Mouse (Mus musculus): Measurements from ENCODE around the gene 4933428G20Rik. TPM values are rescaled to one million over a fixed set of nuclear protein-coding genes. Genes with fewer than 3 reads are reported as not detected.

Gene 4933428G20Rik
- polyA plus RNA-seq, 1 experiment, result not detected

GRCm38 (mm10) chr11:97532950-97533582, 32.9 kb upstream of the 4933428G20Rik start:
- no peak for DNase-seq (ENCODE audit: low spot score)

- DNase-seq (ENCODE audit: low spot score), result no peak
These were observed 32.2 kb upstream of the 4933428G20Rik start for GRCm38 (mm10) chr11:97532354-97532753.

GRCm38 (mm10) chr11:97531381-97532260, 31.5 kb upstream of the 4933428G20Rik start:
- DNase-seq (ENCODE audit: low spot score), result peak; percentile 80

- no peak for DNase-seq (ENCODE audit: low spot score)
These were observed 30.8 kb upstream of the 4933428G20Rik start for GRCm38 (mm10) chr11:97530961-97531360.

GRCm38 (mm10) chr11:97530069-97530468, 29.9 kb upstream of the 4933428G20Rik start:
- DNase-seq (ENCODE audit: low spot score), result no peak

- DNase-seq (ENCODE audit: low spot score), result no peak
These were observed 28.2 kb upstream of the 4933428G20Rik start for GRCm38 (mm10) chr11:97528282-97528808.

GRCm38 (mm10) chr11:97525313-97525712, 25.2 kb upstream of the 4933428G20Rik start:
- no peak for DNase-seq (ENCODE audit: low spot score)

GRCm38 (mm10) chr11:97524306-97524705, 24.2 kb upstream of the 4933428G20Rik start:
- DNase-seq (ENCODE audit: low spot score), result no peak

- no peak for DNase-seq (ENCODE audit: low spot score)
These were observed 23.7 kb upstream of the 4933428G20Rik start for GRCm38 (mm10) chr11:97523827-97524261.

- no peak for DNase-seq (ENCODE audit: low spot score)
These were observed 23.0 kb upstream of the 4933428G20Rik start for GRCm38 (mm10) chr11:97523107-97523506.

GRCm38 (mm10) chr11:97521741-97522474, 21.8 kb upstream of the 4933428G20Rik start:
- no peak for DNase-seq (ENCODE audit: low spot score)

- DNase-seq (ENCODE audit: low spot score), result no peak
These were observed 20.4 kb upstream of the 4933428G20Rik start for GRCm38 (mm10) chr11:97520541-97520940.

GRCm38 (mm10) chr11:97513066-97513465, 12.9 kb upstream of the 4933428G20Rik start:
- no peak for DNase-seq (ENCODE audit: low spot score)

GRCm38 (mm10) chr11:97512511-97512910, 12.4 kb upstream of the 4933428G20Rik start:
- DNase-seq (ENCODE audit: low spot score), result no peak

- DNase-seq (ENCODE audit: low spot score), result no peak
These were observed 11.7 kb upstream of the 4933428G20Rik start for GRCm38 (mm10) chr11:97511661-97512369.

- DNase-seq (ENCODE audit: low spot score), result no peak
These were observed 11.0 kb upstream of the 4933428G20Rik start for GRCm38 (mm10) chr11:97510966-97511660.

- no peak for DNase-seq (ENCODE audit: low spot score)
These were observed 9.8 kb upstream of the 4933428G20Rik start for GRCm38 (mm10) chr11:97509715-97510485.

- DNase-seq (ENCODE audit: low spot score), result no peak
These were observed 8.9 kb upstream of the 4933428G20Rik start for GRCm38 (mm10) chr11:97509058-97509457.

GRCm38 (mm10) chr11:97508198-97508597, 8.1 kb upstream of the 4933428G20Rik start:
- DNase-seq (ENCODE audit: low spot score), result no peak

GRCm38 (mm10) chr11:97506331-97506730, 6.2 kb upstream of the 4933428G20Rik start:
- no peak for DNase-seq (ENCODE audit: low spot score)

Data from urinary bladder, adult 2 months (tissue).